Mouse (Mus musculus): ENCODE measurements around the gene Sccpdh. TPM values are rescaled to one million over a fixed set of nuclear protein-coding genes. Genes with fewer than 3 reads are reported as not detected.
"Not testable (repeated sequence)": the region's sequence is repeated elsewhere in the genome, so short reads cannot be mapped to it uniquely, and the experiment has no call there.

The Sccpdh gene
- polyA plus RNA-seq, 1 experiment, result 6.8 TPM

GRCm38 (mm10) chr1:179634159-179634558 is 33.9 kb upstream of the Sccpdh start:
- Histone ChIP-seq H3K4me1 (ENCODE audit: control insufficient read depth, insufficient read depth, low read length) (no peaks in the 10 kb centered on the region), H3K4me3 (ENCODE audit: insufficient read depth, low read length) (no peak overlapping the region), H3K27ac (ENCODE audit: insufficient read depth, low read depth, low read length) (no peak overlapping the region)
- no peak for TF ChIP-seq POLR2A (IDR thresholded peaks at IDR 0.05; ENCODE audit: borderline replicate concordance, low read depth, low read length)
- TF ChIP-seq CTCF (IDR thresholded peaks at IDR 0.05; ENCODE audit: low read depth, low read length), result no peak

DNA sequence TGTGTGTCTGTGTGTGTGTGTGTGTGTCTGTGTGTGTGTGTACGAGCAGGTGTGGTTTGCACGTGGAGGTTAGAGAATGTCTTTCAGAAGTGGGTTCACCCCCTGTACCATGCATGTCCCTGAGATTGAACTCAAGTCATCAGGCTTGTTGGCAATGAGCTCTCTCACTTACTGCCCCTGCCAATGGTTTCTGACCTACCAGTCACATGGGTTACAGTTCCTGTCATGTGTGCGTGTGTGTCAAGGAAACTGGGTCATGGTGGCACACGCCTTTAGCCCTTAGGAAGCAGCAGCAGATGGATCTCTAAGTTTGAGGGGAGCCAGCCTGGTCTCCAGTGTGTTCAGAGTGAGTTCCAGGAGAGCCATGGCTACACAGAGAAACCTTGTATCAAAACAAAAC is 25.3 kb upstream of the Sccpdh start:
- no peak overlapping the region for H3K27ac ChIP-seq (ENCODE audit: insufficient read depth, low read depth, low read length)
- H3K4me3 ChIP-seq (ENCODE audit: insufficient read depth, low read length), result no peak overlapping the region
- no peak for TF ChIP-seq POLR2A (IDR thresholded peaks at IDR 0.05; ENCODE audit: borderline replicate concordance, low read depth, low read length)
- no peak for TF ChIP-seq CTCF (IDR thresholded peaks at IDR 0.05; ENCODE audit: low read depth, low read length)
- H3K4me1 ChIP-seq (ENCODE audit: control insufficient read depth, insufficient read depth, low read length), result no peaks in the 10 kb centered on the region

DNA sequence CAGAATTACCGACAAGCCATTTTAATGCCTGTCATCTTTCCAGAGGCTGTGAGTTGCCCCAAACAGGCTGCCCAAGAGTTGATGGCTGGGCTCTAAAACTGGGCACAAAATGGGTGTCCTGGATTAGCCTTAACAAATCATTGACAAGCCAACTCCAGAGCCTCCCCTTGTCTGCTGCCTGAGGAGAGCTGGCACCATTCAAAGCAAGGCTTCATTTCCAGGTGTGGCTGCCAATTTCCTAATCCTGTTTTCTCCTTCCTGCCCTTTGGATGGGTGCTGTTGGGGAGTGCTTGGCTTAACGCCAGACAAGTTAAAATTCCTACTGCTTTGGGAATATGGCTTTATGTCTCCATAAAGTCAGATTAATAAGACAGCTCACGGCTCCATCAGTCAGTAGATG is 23.9 kb upstream of the Sccpdh start:
- Histone ChIP-seq H3K4me1 (ENCODE audit: control insufficient read depth, insufficient read depth, low read length) (no peaks in the 10 kb centered on the region), H3K27ac (ENCODE audit: insufficient read depth, low read depth, low read length) (no peak overlapping the region), H3K4me3 (ENCODE audit: insufficient read depth, low read length) (no peak overlapping the region)
- TF ChIP-seq POLR2A (IDR thresholded peaks at IDR 0.05; ENCODE audit: borderline replicate concordance, low read depth, low read length) (no peak), CTCF (IDR thresholded peaks at IDR 0.05; ENCODE audit: low read depth, low read length) (no peak)

- Histone ChIP-seq H3K27ac (ENCODE audit: insufficient read depth, low read depth, low read length) (no peak overlapping the region), H3K4me3 (ENCODE audit: insufficient read depth, low read length) (no peak overlapping the region), H3K4me1 (ENCODE audit: control insufficient read depth, insufficient read depth, low read length) (peaks cover 2% of the 10 kb centered on the region; the same call in 1 of the 2 replicates)
- peak; percentile 91 for TF ChIP-seq CTCF (IDR thresholded peaks at IDR 0.05; ENCODE audit: low read depth, low read length)
- TF ChIP-seq POLR2A (IDR thresholded peaks at IDR 0.05; ENCODE audit: borderline replicate concordance, low read depth, low read length), result no peak
Measured at GRCm38 (mm10) chr1:179645101-179645979, 22.7 kb upstream of the Sccpdh start.

DNA sequence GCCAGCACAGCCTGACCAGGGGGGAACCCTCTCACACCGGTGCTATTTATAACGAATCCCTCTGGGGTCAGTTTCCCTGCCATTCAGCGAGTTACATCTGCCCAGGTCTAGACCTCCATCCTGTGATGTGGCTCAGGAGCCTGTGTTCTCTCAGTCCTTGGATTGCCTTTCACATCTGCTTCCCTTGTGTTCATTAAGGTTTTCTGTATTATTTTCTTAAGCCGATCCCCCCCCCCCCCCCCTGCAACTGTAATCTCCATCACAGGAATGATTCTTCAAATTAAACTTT is 22.1 kb upstream of the Sccpdh start:
- Histone ChIP-seq H3K4me1 (ENCODE audit: control insufficient read depth, insufficient read depth, low read length) (peaks cover 7% of the 10 kb centered on the region; the same call in 1 of the 2 replicates), H3K4me3 (ENCODE audit: insufficient read depth, low read length) (no peak overlapping the region), H3K27ac (ENCODE audit: insufficient read depth, low read depth, low read length) (no peak overlapping the region)
- TF ChIP-seq CTCF (IDR thresholded peaks at IDR 0.05; ENCODE audit: low read depth, low read length), result no peak

DNA sequence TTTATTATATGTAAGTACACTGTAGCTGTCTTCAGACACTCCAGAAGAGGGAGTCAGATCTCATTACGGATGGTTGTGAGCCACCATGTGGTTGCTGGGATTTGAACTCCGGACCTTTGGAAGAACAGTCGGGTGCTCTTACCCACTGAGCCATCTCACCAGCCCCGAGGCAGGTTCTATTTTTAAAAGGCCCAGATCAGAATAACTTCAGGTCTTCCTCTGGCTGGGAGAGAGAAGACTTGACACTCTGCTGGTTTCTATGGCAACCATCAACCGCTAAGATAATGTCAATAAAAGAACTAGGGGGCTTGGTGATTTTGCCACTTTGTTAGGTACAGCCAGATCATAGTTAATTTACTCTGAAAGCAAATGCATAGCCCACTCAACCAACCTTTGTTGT is 19.3 kb upstream of the Sccpdh start:
- not testable (repeated sequence) for H3K27ac ChIP-seq (ENCODE audit: insufficient read depth, low read depth, low read length); H3K4me3 ChIP-seq (ENCODE audit: insufficient read depth, low read length); H3K4me1 ChIP-seq (ENCODE audit: control insufficient read depth, insufficient read depth, low read length)

DNA sequence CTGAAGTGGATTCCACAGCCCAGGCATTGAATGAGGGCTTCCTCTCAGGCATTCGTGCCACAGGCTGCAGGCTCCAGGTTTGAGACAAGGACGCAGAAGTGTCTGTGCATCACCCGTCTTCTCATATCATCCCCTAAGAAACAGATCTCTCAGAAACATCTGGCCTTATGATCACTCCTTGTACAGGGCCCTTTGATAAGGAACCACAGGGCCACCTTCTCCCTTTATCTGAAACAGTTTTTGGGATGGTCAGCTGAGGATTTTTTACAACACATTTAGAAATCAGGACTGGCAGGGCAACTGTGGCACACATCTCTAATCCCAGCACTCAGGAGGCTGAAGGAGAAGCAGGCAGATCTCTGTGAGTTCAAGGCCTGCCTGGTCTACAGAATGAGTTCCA is 18.7 kb upstream of the Sccpdh start:
- H3K27ac ChIP-seq (ENCODE audit: insufficient read depth, low read depth, low read length), result no peak overlapping the region
- peaks cover 7% of the 10 kb centered on the region; the same call in 1 of the 2 replicates for H3K4me1 ChIP-seq (ENCODE audit: control insufficient read depth, insufficient read depth, low read length)
- TF ChIP-seq CTCF (IDR thresholded peaks at IDR 0.05; ENCODE audit: low read depth, low read length) (no peak), POLR2A (IDR thresholded peaks at IDR 0.05; ENCODE audit: borderline replicate concordance, low read depth, low read length) (no peak)
- no peak overlapping the region for H3K4me3 ChIP-seq (ENCODE audit: insufficient read depth, low read length)

DNA sequence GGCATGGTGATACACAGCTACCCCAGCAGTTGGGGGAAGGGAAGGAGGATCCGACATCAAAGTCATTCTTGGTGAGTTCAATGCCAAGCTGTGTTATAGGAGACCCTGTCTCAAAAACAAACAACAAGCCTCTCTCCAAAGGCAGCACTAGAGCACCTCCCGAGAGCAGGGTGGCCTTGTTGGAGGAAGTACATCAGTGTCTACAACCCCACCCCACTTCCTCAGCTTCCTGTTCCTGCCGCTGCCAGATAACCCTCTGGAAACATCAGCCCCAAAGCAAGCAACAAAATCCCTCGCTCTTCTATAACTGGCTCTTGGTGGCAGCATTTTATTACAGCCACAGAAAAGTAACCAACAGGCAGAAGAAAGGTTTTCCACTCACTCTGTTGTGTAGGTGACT is 17.7 kb upstream of the Sccpdh start:
- no peak for TF ChIP-seq CTCF (IDR thresholded peaks at IDR 0.05; ENCODE audit: low read depth, low read length)
- peaks cover 7% of the 10 kb centered on the region; the same call in 1 of the 2 replicates for H3K4me1 ChIP-seq (ENCODE audit: control insufficient read depth, insufficient read depth, low read length)
- no peak overlapping the region for H3K4me3 ChIP-seq (ENCODE audit: insufficient read depth, low read length)
- no peak overlapping the region for H3K27ac ChIP-seq (ENCODE audit: insufficient read depth, low read depth, low read length)

DNA sequence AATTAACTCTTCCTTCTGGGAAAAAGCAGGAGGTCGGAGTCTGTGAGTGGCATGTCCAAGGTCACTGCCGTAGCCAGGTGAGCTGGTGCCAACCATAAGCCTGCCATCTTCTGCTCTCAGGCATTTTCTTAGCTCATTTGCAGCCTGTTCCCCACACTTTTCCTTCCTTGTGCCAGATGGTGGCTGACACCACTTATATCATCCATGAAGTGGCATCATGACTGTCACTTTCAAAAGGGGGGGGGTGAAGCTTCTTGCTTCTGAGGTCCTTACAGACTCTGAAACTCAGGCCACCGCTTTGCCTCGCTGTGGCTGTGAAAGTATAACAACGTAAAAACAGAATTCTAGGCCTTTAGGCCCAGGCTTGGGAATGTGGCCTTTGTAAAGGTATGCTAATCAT is 16.8 kb upstream of the Sccpdh start:
- no peak overlapping the region for H3K27ac ChIP-seq (ENCODE audit: insufficient read depth, low read depth, low read length)
- no peak overlapping the region for H3K4me3 ChIP-seq (ENCODE audit: insufficient read depth, low read length)
- TF ChIP-seq CTCF (IDR thresholded peaks at IDR 0.05; ENCODE audit: low read depth, low read length), result no peak
- no peak for TF ChIP-seq POLR2A (IDR thresholded peaks at IDR 0.05; ENCODE audit: borderline replicate concordance, low read depth, low read length)
- peaks cover 7% of the 10 kb centered on the region; the same call in 1 of the 2 replicates for H3K4me1 ChIP-seq (ENCODE audit: control insufficient read depth, insufficient read depth, low read length)

- no peaks in the 10 kb centered on the region for H3K4me1 ChIP-seq (ENCODE audit: control insufficient read depth, insufficient read depth, low read length)
- H3K27ac ChIP-seq (ENCODE audit: insufficient read depth, low read depth, low read length), result no peak overlapping the region
- H3K4me3 ChIP-seq (ENCODE audit: insufficient read depth, low read length), result no peak overlapping the region
- TF ChIP-seq POLR2A (IDR thresholded peaks at IDR 0.05; ENCODE audit: borderline replicate concordance, low read depth, low read length) (no peak), CTCF (IDR thresholded peaks at IDR 0.05; ENCODE audit: low read depth, low read length) (no peak)
Measured at GRCm38 (mm10) chr1:179663065-179663464, 4.9 kb upstream of the Sccpdh start.
